Mouse (Mus musculus) intestine, postnatal 0 days (tissue): Measurements from ENCODE around the gene Ngfr. TPM values are rescaled to one million over a fixed set of nuclear protein-coding genes. Genes with fewer than 3 reads are reported as not detected.

Experiments
- ATAC-seq: fragments of 200-750 bp; cut with Nextera tagmentation; 2 replicates; pipeline ENCODE4 v1.8.0; 2017; ENCODE audit warnings: mild to moderate bottlenecking, moderate TSS enrichment, moderate library complexity
- H3K27ac ChIP-seq: fragments of 300-500 bp; sonication (generic); 2 replicates; pipeline ENCODE4 v1.5.1; 2014; ENCODE audit warnings: mild to moderate bottlenecking, low read depth, low read length, moderate library complexity
- H3K27me3 ChIP-seq: fragments of 300-500 bp; sonication (generic); replicated peaks from 2 replicates; pipeline ENCODE4 v1.6.1; 2014; ENCODE audit warnings: low read length, mixed read lengths; ENCODE audit not compliant: control insufficient read depth, insufficient read depth
- H3K36me3 ChIP-seq: fragments of 300-500 bp; sonication (generic); 2 replicates; pipeline ENCODE4 v1.6.1; 2014; ENCODE audit warnings: mild to moderate bottlenecking, moderate library complexity; ENCODE audit not compliant: control insufficient read depth, insufficient read depth
- H3K4me1 ChIP-seq: fragments of 300-500 bp; sonication (generic); replicated peaks from 2 replicates; pipeline ENCODE4 v1.6.1; 2014; ENCODE audit warnings: antibody characterized with exemption, low read length, mixed read lengths; ENCODE audit not compliant: control insufficient read depth, insufficient read depth
- H3K4me2 ChIP-seq: fragments of 300-500 bp; sonication (generic); replicated peaks from 2 replicates; pipeline ENCODE4 v1.6.1; 2014; ENCODE audit warnings: low read depth, mild to moderate bottlenecking, moderate library complexity
- H3K4me3 ChIP-seq: fragments of 300-500 bp; sonication (generic); 2 replicates; pipeline ENCODE4 v1.5.1; 2014; ENCODE audit warnings: low read depth, low read length
- H3K9ac ChIP-seq: fragments of 300-500 bp; sonication (generic); 2 replicates; pipeline ENCODE4 v1.6.1; 2014; ENCODE audit warnings: mild to moderate bottlenecking, low read depth, low read length
- H3K9me3 ChIP-seq: fragments of 300-500 bp; sonication (generic); 2 replicates; pipeline ENCODE4 v1.6.1; 2016; ENCODE audit warnings: mixed run types; ENCODE audit not compliant: control insufficient read depth
- CTCF ChIP-seq: sonication (generic); IDR thresholded peaks from 2 replicates; pipeline ENCODE4 v1.5.1; 2016; ENCODE audit warnings: low read depth, mild to moderate bottlenecking, control low read depth, antibody characterized with exemption, moderate library complexity
- WGBS: fragments of 180-500 bp; shearing (Covaris S2); extraction: QIAGEN DNeasy Blood & Tissue Kit; methylation state at CpG from one replicate; pipeline ENCODE4 v1.1.7; 2014; 5-methylcytosine and 5-hydroxymethylcytosine counted together
- polyA plus RNA-seq: library from polyadenylated mRNA; unstranded; fragments of >200 nt; fragmentation: Nextera tagmentation; extraction: Ambion mirVana; gene quantifications from 2 replicates; pipeline ENCODE4 v1.2.1, GENCODE M21; 2015

The Ngfr gene
- polyA plus RNA-seq, 1 experiment from 2014 or later, result 7.4 TPM

DNA sequence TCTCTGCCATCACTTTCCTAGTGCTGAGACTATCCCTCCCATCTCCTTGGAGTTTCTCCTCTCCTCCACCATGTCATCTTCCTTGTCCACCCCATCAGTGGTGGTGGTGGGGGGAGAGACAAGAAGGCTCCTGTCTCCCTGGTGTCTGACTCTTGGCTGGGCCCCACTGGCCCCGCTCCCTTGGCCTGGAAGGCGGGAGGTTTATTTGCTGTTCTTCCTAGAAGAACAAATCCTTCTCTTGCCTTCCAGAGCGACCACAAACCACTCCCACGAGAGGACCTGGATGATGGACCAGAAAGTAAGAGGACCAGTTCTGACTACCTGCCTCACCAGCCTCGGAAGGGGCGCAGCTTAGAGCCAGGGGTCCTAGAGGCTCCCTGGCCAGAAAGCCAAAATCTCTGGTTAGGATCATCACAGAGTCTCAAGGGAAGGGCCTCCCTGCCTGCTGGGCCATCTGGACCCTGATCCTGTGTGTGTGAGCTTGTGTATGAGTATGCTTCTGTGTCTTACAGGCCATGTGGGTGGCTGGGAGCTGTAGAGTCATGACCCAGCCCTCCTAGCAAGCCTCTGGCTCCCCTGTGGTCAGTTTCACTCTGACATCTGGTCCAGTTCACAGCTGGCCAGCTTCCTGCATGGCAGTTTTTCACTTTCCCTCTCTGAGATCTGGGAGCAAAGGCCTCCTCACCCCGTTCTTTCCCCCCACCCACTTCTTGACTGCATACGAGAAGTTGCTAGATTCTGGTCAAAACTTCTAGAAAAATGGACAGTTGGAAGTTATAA, 19.4 kb downstream of the Ngfr start:
- peaks cover 3% of the 10 kb centered on the region; the same call in 1 of the 2 replicates for H3K4me1 ChIP-seq
- no peak overlapping the region for H3K9ac ChIP-seq
- H3K27me3 ChIP-seq, result peaks cover 7% of the 10 kb centered on the region; the same call in 1 of the 2 replicates
- WGBS, result 43% methylated on average over 8 of the region's 8 CpGs
- H3K9me3 ChIP-seq, result no peaks in the 10 kb centered on the region
- no peak overlapping the region for H3K4me2 ChIP-seq
- ATAC-seq, result no peak
- H3K4me3 ChIP-seq, result no peak overlapping the region
- H3K36me3 ChIP-seq, result no peaks in the 10 kb centered on the region
- peak overlapping the region; percentile 35; the same call in 1 of the 2 replicates for H3K27ac ChIP-seq
- no peak for TF ChIP-seq CTCF

DNA sequence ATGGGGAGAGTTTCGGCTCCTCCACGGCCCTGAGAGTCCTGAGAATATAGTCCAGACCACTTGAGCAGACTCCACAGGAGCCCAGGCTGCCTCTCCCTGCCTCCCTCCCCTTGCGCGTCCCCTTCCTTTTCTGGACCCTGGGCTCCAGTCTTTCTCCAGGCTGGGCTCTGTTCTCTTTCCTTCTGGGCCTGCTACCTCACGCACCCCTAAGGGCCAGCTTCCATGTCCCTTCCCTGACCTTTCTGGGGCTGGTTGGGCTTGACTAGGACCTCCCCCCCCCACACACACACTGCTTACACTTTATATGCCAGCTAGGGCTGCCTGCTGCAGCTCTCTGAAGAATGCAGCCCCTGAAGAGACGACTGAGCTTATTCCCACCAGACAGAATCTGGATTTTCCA, 20.2 kb downstream of the Ngfr start:
- no peak for TF ChIP-seq CTCF
- Histone ChIP-seq H3K4me1 (peaks cover 3% of the 10 kb centered on the region; the same call in 1 of the 2 replicates), H3K27me3 (0 out of 2 replicates have a peak, but pooled peaks cover 7% of the 10 kb centered on the region), H3K4me2 (no peak overlapping the region), H3K4me3 (no peak overlapping the region), H3K9ac (no peak overlapping the region), H3K9me3 (no peaks in the 10 kb centered on the region), H3K27ac (peak overlapping the region; percentile 7; the same call in 1 of the 2 replicates), H3K36me3 (no peaks in the 10 kb centered on the region)
- WGBS, result 61% methylated on average over 6 of the region's 6 CpGs
- ATAC-seq, result no peak

DNA sequence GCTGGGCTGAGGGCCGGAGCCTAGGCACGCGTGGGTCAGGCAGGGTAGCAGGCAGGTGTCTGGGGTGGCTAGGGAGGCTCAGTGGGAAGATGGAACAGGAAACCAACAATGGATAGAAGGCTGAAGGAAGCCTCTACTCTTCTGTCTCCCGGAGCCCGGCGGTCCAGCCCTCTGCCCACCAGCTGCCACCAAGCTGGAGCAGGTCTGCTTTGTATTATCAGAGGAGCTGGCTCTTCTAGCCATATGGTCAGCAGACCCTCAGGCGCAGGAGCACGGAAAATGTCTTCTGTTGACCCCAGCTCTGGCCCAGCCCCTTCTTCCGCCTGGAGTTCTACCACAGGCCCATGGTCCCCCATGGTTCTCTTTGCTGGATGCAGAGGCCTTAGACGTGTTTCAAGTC, 22.2 kb downstream of the Ngfr start:
- no peak for TF ChIP-seq CTCF

DNA sequence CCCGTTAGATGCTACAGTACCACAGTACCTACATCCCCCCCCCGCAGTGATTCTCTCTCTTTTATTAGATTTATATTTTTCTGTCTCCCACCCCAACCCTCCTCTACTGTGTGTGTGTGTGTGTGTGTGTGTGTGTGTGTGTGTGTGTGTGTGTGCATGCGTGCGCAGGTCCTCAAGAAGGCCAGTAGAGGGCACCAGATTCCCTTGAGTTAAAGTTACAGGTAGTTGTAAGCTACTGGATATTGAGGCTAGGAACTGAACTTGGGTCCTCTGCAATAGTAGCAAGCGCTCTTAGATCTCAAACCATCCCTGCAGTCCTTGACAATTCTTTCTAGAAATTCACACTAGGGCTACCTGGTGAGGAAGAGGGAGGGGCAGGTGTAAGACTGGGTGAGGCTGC, 23.7 kb downstream of the Ngfr start:
- Histone ChIP-seq H3K4me3 (no peak overlapping the region), H3K36me3 (no peaks in the 10 kb centered on the region), H3K27ac (no peak overlapping the region), H3K27me3 (no peaks in the 10 kb centered on the region), H3K4me2 (no peak overlapping the region), H3K4me1 (no peaks in the 10 kb centered on the region), H3K9me3 (no peaks in the 10 kb centered on the region), H3K9ac (no peak overlapping the region)
- 95% methylated on average over 5 of the region's 5 CpGs for WGBS
- ATAC-seq, result no peak
- TF ChIP-seq CTCF, result 0 out of 2 replicates have a peak, but pooled peaks have one; percentile 17

More for the DNA sequence above, 22.2 kb downstream of the Ngfr start:
- no peaks in the 10 kb centered on the region for H3K27me3 ChIP-seq
- ATAC-seq, result no peak
- H3K27ac ChIP-seq, result no peak overlapping the region
- H3K9ac ChIP-seq, result no peak overlapping the region
- no peaks in the 10 kb centered on the region for H3K9me3 ChIP-seq
- no peak overlapping the region for H3K4me3 ChIP-seq
- H3K4me1 ChIP-seq, result no peaks in the 10 kb centered on the region
- no peak overlapping the region for H3K4me2 ChIP-seq
- no peaks in the 10 kb centered on the region for H3K36me3 ChIP-seq
- 90% methylated on average over 10 of the region's 10 CpGs for WGBS

- Histone ChIP-seq H3K9ac (no peak overlapping the region), H3K4me3 (no peak overlapping the region), H3K36me3 (no peaks in the 10 kb centered on the region), H3K27me3 (no peaks in the 10 kb centered on the region), H3K9me3 (no peaks in the 10 kb centered on the region), H3K27ac (no peak overlapping the region), H3K4me2 (no peak overlapping the region), H3K4me1 (no peaks in the 10 kb centered on the region)
- WGBS, result 63% methylated on average over 3 of the region's 3 CpGs
- TF ChIP-seq CTCF, result no peak
- no peak for ATAC-seq
These were observed 26.8 kb downstream of the Ngfr start for GRCm38 (mm10) chr11:95560773-95561172.

DNA sequence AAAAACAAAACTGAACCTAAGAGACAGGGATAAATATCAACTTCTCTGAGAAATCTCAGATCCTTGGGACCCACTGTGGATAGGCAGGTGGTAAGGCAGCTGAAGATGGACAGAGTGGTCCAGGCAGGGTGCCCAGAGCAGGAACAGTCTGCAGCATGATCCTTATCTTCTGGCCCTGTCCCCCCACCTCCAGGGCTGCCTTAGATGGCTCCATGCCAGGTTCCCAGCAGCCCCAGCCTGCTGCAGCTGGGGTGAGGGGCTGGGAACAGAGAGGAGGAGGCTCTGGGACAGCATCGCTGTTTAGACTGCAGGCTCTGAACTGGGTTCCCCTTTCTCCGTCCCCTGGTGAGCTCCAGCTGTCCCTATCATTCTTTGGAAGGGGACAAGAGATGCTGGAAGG, 27.8 kb downstream of the Ngfr start:
- ATAC-seq, result no peak
- Histone ChIP-seq H3K27ac (no peak overlapping the region; the same call in 1 of the 2 replicates), H3K4me1 (no peaks in the 10 kb centered on the region), H3K9ac (no peak overlapping the region), H3K27me3 (no peaks in the 10 kb centered on the region), H3K36me3 (no peaks in the 10 kb centered on the region), H3K4me3 (no peak overlapping the region), H3K9me3 (no peaks in the 10 kb centered on the region), H3K4me2 (no peak overlapping the region)
- TF ChIP-seq CTCF, result no peak
- WGBS, result 58% methylated on average over 2 of the region's 2 CpGs
